Mouse (Mus musculus): ENCODE data around the gene Crtc1. TPM values are rescaled to one million over a fixed set of nuclear protein-coding genes. Genes with fewer than 3 reads are reported as not detected.

Crtc1 gene
- 2.5 and 3.1 TPM in 2 replicates for polyA plus RNA-seq (2012; rRNA removed)

GRCm38 (mm10) chr8:70439055-70439847 is at the start of gene Crtc1:
TSS of gene Crtc1 (minus strand) at chr8:70439579.

GRCm38 (mm10) chr8:70486941-70487520 is 47.7 kb upstream of the Crtc1 start, which contains the start of gene Tmem59l:
TSS of gene Tmem59l (minus strand) at chr8:70487358.

GRCm38 (mm10) chr8:70476333-70477268 is 37.2 kb upstream of the Crtc1 start, which contains the start of gene Klhl26:
TSS of gene Klhl26 (minus strand) at chr8:70476968.

GRCm38 (mm10) chr8:70373397-70374317 is 65.7 kb downstream of the Crtc1 start, which contains the start of gene Comp:
TSS of gene Comp (plus strand) at chr8:70373558.

DNA sequence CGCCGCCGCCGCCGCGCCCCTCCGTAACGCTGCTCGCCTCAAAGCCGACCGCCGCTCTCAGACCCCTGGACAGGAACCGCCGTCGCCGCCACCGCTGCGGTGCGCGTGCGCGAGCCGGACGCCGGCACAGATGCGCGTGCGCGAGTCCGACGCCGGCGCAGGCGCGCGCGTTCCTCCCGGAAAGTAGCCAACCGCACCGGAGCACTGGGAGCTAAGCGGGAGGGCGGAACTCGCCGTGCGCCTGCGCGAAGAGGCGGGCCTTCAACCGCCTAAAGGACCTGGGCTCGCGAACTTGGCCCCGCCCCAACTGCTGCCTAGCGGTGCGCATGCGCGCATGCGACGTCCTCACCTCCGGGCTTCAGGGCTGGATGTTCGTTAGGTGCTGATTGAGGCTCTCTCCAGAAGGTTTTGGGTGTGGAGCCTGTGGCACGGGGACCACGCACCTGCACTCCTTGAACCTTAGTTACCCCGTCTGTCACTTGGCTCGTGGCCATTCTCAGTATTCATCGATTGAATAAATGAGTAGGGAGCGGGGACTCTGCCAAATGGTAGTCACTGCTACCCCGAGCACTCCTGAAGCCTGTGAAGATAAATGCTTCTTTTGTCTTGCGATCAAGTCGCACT is 86.1 kb downstream of the Crtc1 start, which contains the start of gene Upf1:
Upf1 (minus strand) TSS at position 85 of the 624 bp plus-strand sequence.

Other genes with a start within 250 kb of the Crtc1 start
- gene Slc25a42, start 227.3 kb downstream of the Crtc1 start, polyA plus RNA-seq (2012; rRNA removed): 45.6 and 57.7 TPM in 2 replicates
- 12.9 and 16.4 TPM in 2 replicates for gene Sugp2, start 205.4 kb downstream of the Crtc1 start, polyA plus RNA-seq (2012; rRNA removed)
- gene Armc6, start 205.1 kb downstream of the Crtc1 start, polyA plus RNA-seq (2012; rRNA removed): 7.8 and 7.9 TPM in 2 replicates
- 6.7 and 6.9 TPM in 2 replicates for gene Homer3, start 156.8 kb downstream of the Crtc1 start, polyA plus RNA-seq (2012; rRNA removed)
- 16.9 and 18.1 TPM in 2 replicates for gene Ddx49, start 137.1 kb downstream of the Crtc1 start, polyA plus RNA-seq (2012; rRNA removed)
- 193 and 196 TPM in 2 replicates for gene Cope, start 137.1 kb downstream of the Crtc1 start, polyA plus RNA-seq (2012; rRNA removed)
- gene Cers1, start 123.8 kb downstream of the Crtc1 start, polyA plus RNA-seq (2012; rRNA removed): 0.07 and 0.09 TPM in 2 replicates
- gene Gdf1, start 109.8 kb downstream of the Crtc1 start, polyA plus RNA-seq (2012; rRNA removed): 0.05 TPM in 1 of 2 replicates, not detected in the other
- 9.1 and 10.4 TPM in 2 replicates for gene Upf1, start 86.3 kb downstream of the Crtc1 start, polyA plus RNA-seq (2012; rRNA removed)
- gene Comp, start 66.0 kb downstream of the Crtc1 start, polyA plus RNA-seq (2012; rRNA removed): 2.0 and 2.9 TPM in 2 replicates
- gene Klhl26, start 37.4 kb upstream of the Crtc1 start, polyA plus RNA-seq (2012; rRNA removed): 7.9 and 9.8 TPM in 2 replicates
- gene Tmem59l, start 47.8 kb upstream of the Crtc1 start, polyA plus RNA-seq (2012; rRNA removed): 0.02 and 0.08 TPM in 2 replicates
- 0.22 and 0.23 TPM in 2 replicates for gene Crlf1, start 53.6 kb upstream of the Crtc1 start, polyA plus RNA-seq (2012; rRNA removed)
- 43.3 and 47.6 TPM in 2 replicates for gene Rex1bd, start 67.2 kb upstream of the Crtc1 start, polyA plus RNA-seq (2012; rRNA removed)
- gene Uba52, start 71.2 kb upstream of the Crtc1 start, polyA plus RNA-seq (2012; rRNA removed): 848 and 888 TPM in 2 replicates
- 154 and 168 TPM in 2 replicates for gene Fkbp8, start 88.1 kb upstream of the Crtc1 start, polyA plus RNA-seq (2012; rRNA removed)
- 35.7 and 38.3 TPM in 2 replicates for gene Kxd1, start 88.4 kb upstream of the Crtc1 start, polyA plus RNA-seq (2012; rRNA removed)
- 13.9 and 18.2 TPM in 2 replicates for gene Ell, start 99.9 kb upstream of the Crtc1 start, polyA plus RNA-seq (2012; rRNA removed)
- gene Isyna1, start 154.8 kb upstream of the Crtc1 start, polyA plus RNA-seq (2012; rRNA removed): 26.1 and 31.4 TPM in 2 replicates
- gene Ssbp4, start 169.3 kb upstream of the Crtc1 start, polyA plus RNA-seq (2012; rRNA removed): 24.5 and 28.9 TPM in 2 replicates
- 8.3 and 9.3 TPM in 2 replicates for gene Lrrc25, start 176.6 kb upstream of the Crtc1 start, polyA plus RNA-seq (2012; rRNA removed)
- gene Gdf15, start 192.9 kb upstream of the Crtc1 start, polyA plus RNA-seq (2012; rRNA removed): 3.7 and 6.3 TPM in 2 replicates
- gene Pgpep1, start 220.8 kb upstream of the Crtc1 start, polyA plus RNA-seq (2012; rRNA removed): 19.5 and 19.7 TPM in 2 replicates
- 71.8 and 85.1 TPM in 2 replicates for gene Lsm4, start 233.7 kb upstream of the Crtc1 start, polyA plus RNA-seq (2012; rRNA removed)

Data from liver, embryonic 18 days (tissue).